Mouse (Mus musculus) MEL (cell line): ENCODE data around the gene Stx6. TPM values are rescaled to one million over a fixed set of nuclear protein-coding genes. Genes with fewer than 3 reads are reported as not detected.

Source experiments
- DNase-seq: peaks from one replicate; pipeline ENCODE4 v3.0.0; 2011; ENCODE audit warnings: low read depth, low spot score
- H3K27ac ChIP-seq: 2 replicates; pipeline ENCODE4 v1.5.1; 2012; ENCODE audit warnings: low read depth, mild to moderate bottlenecking, control low read depth, low read length, moderate library complexity; ENCODE audit not compliant: control insufficient read depth
- H3K27me3 ChIP-seq, 2 experiments: fragments of 150-350 bp in 1 of 2; sonication (generic) in 1 of 2; 2 replicates each; pipeline ENCODE4 v1.6.1; 2012; ENCODE audit warnings: low read length in 2 of 2, mild to moderate bottlenecking in 2 of 2, improper control_type of control experiment in 1 of 2, moderate library complexity in 1 of 2; ENCODE audit not compliant: insufficient read depth in 2 of 2, control insufficient read depth in 1 of 2
- H3K36me3 ChIP-seq, 2 experiments: 2 replicates each; pipeline ENCODE4 v1.6.1; 2012 to 2014; ENCODE audit warnings: low read length in 2 of 2, improper control_type of control experiment in 1 of 2, inconsistent platforms in 1 of 2, mild to moderate bottlenecking in 1 of 2; ENCODE audit not compliant: insufficient read depth in 2 of 2, control insufficient read depth in 1 of 2
- H3K4me1 ChIP-seq, 2 experiments: fragments of 150-350 bp in 1 of 2; sonication (generic) in 1 of 2; 2 replicates each; pipeline ENCODE4 v1.6.1; 2012; ENCODE audit warnings: low read length in 2 of 2, improper control_type of control experiment in 1 of 2, mild to moderate bottlenecking in 1 of 2; ENCODE audit not compliant: insufficient read depth in 2 of 2, control insufficient read depth in 1 of 2
- H3K4me3 ChIP-seq, 2 experiments: fragments of 150-350 bp in 1 of 2; sonication (generic) in 1 of 2; 2 replicates each; pipeline ENCODE4 v1.5.1; 2012; ENCODE audit warnings: low read depth in 2 of 2, low read length in 2 of 2, mild to moderate bottlenecking in 2 of 2, moderate library complexity in 2 of 2, control low read depth in 1 of 2, improper control_type of control experiment in 1 of 2; ENCODE audit not compliant: control insufficient read depth in 1 of 2, insufficient read depth in 1 of 2
- H3K79me2 ChIP-seq: 2 replicates; pipeline ENCODE4 v1.6.1; 2012; ENCODE audit warnings: mild to moderate bottlenecking, low read length, moderate library complexity; ENCODE audit not compliant: control insufficient read depth, poor library complexity, insufficient read depth
- H3K9ac ChIP-seq: 2 replicates; pipeline ENCODE4 v1.6.1; 2012; ENCODE audit warnings: low read depth, mild to moderate bottlenecking, control low read depth, low read length, moderate library complexity; ENCODE audit not compliant: control insufficient read depth, poor library complexity, severe bottlenecking
- H3K9me3 ChIP-seq: fragments of 150-350 bp; sonication (generic); replicated peaks from 2 replicates; pipeline ENCODE4 v1.6.1; 2012; ENCODE audit warnings: mild to moderate bottlenecking, low read length, improper control_type of control experiment, moderate library complexity; ENCODE audit not compliant: insufficient read depth
- CTCF ChIP-seq, 3 experiments: IDR thresholded peaks in 2 of 3; conservative IDR thresholded peaks in 1 of 3; 2 replicates each; pipeline ENCODE4 v1.5.1; 2011 to 2012; ENCODE audit warnings: low read length in 3 of 3, low read depth in 2 of 3, mild to moderate bottlenecking in 2 of 3, improper control_type of control experiment in 1 of 3, inconsistent platforms in 1 of 3, mixed read lengths in 1 of 3, moderate library complexity in 1 of 3; ENCODE audit not compliant: control insufficient read depth in 1 of 3, insufficient read depth in 1 of 3, poor library complexity in 1 of 3, severe bottlenecking in 1 of 3
- E2F4 ChIP-seq: IDR thresholded peaks from 2 replicates; pipeline ENCODE4 v1.6.1; 2011; ENCODE audit warnings: low read depth, low read length, improper control_type of control experiment, borderline replicate concordance
- ELF1 ChIP-seq: IDR thresholded peaks from 2 replicates; pipeline ENCODE4 v1.6.1; 2014; ENCODE audit warnings: low read depth, mild to moderate bottlenecking, inconsistent platforms, low read length, improper control_type of control experiment, moderate library complexity
- EP300 ChIP-seq, 2 experiments: IDR thresholded peaks; 2 replicates each; pipeline ENCODE4 v1.6.1; 2011; ENCODE audit warnings: improper control_type of control experiment in 2 of 2, low read length in 2 of 2, low read depth in 1 of 2, mild to moderate bottlenecking in 1 of 2
- ETS1 ChIP-seq: IDR thresholded peaks from 2 replicates; pipeline ENCODE4 v1.6.1; 2012; ENCODE audit warnings: low read depth, mild to moderate bottlenecking, inconsistent platforms, low read length, improper control_type of control experiment, moderate library complexity
- GATA1 ChIP-seq: IDR thresholded peaks from 2 replicates; pipeline ENCODE4 v1.6.1; 2011; ENCODE audit warnings: low read depth, low read length, improper control_type of control experiment
- HCFC1 ChIP-seq: IDR thresholded peaks from 2 replicates; pipeline ENCODE4 v1.6.1; 2012; ENCODE audit warnings: low read depth, mild to moderate bottlenecking, inconsistent platforms, low read length, improper control_type of control experiment, moderate library complexity
- MAZ ChIP-seq: IDR thresholded peaks from 2 replicates; pipeline ENCODE4 v1.6.1; 2012; ENCODE audit warnings: low read depth, mild to moderate bottlenecking, inconsistent platforms, low read length, improper control_type of control experiment
- MEF2A ChIP-seq: IDR thresholded peaks from 2 replicates; pipeline ENCODE4 v1.6.1; 2014; ENCODE audit warnings: low read depth, mild to moderate bottlenecking, inconsistent platforms, low read length, improper control_type of control experiment; ENCODE audit not compliant: poor library complexity, insufficient replicate concordance, severe bottlenecking; ENCODE audit errors: extremely low read depth
- MXI1 ChIP-seq: IDR thresholded peaks from 2 replicates; pipeline ENCODE4 v1.6.1; 2011; ENCODE audit warnings: mild to moderate bottlenecking, low read depth, low read length, improper control_type of control experiment
- MYB ChIP-seq: IDR thresholded peaks from 2 replicates; pipeline ENCODE4 v1.6.1; 2011; ENCODE audit warnings: mild to moderate bottlenecking, low read depth, low read length, improper control_type of control experiment
- MYC ChIP-seq: IDR thresholded peaks from 2 replicates; pipeline ENCODE4 v1.6.1; 2011; ENCODE audit warnings: low read depth, mild to moderate bottlenecking, low read length, improper control_type of control experiment, moderate library complexity
- NELFE ChIP-seq: IDR thresholded peaks from 2 replicates; pipeline ENCODE4 v1.6.1; 2011; ENCODE audit warnings: low read depth, low read length, improper control_type of control experiment
- POLR2AphosphoS2 ChIP-seq: IDR thresholded peaks from 2 replicates; pipeline ENCODE4 v1.6.1; 2011; ENCODE audit warnings: low read length, improper control_type of control experiment
- POLR2AphosphoS5 ChIP-seq: IDR thresholded peaks from 2 replicates; pipeline ENCODE4 v1.6.1; 2012; ENCODE audit warnings: low read depth, borderline replicate concordance, mild to moderate bottlenecking, inconsistent platforms, low read length, moderate library complexity, mixed read lengths
- RAD21 ChIP-seq: IDR thresholded peaks from 2 replicates; pipeline ENCODE4 v1.6.1; 2011; ENCODE audit warnings: mild to moderate bottlenecking, low read depth, low read length, improper control_type of control experiment
- RCOR1 ChIP-seq: IDR thresholded peaks from 2 replicates; pipeline ENCODE4 v1.6.1; 2012; ENCODE audit warnings: low read depth, mild to moderate bottlenecking, inconsistent platforms, low read length, improper control_type of control experiment
- SIN3A ChIP-seq: IDR thresholded peaks from 2 replicates; pipeline ENCODE4 v1.6.1; 2012; ENCODE audit warnings: low read length, improper control_type of control experiment, inconsistent platforms
- TBP ChIP-seq: IDR thresholded peaks from 2 replicates; pipeline ENCODE4 v1.8.0; 2011; ENCODE audit warnings: low read depth, low read length, improper control_type of control experiment
- TCF12 ChIP-seq: IDR thresholded peaks from 2 replicates; pipeline ENCODE4 v1.6.1; 2014; ENCODE audit warnings: low read depth, mild to moderate bottlenecking, inconsistent platforms, low read length, improper control_type of control experiment, moderate library complexity
- USF1 ChIP-seq: IDR thresholded peaks from 2 replicates; pipeline ENCODE4 v1.6.1; 2014; ENCODE audit warnings: low read depth, mild to moderate bottlenecking, inconsistent platforms, low read length, improper control_type of control experiment, moderate library complexity
- ZC3H11A ChIP-seq: IDR thresholded peaks from 2 replicates; pipeline ENCODE4 v1.6.1; 2012; ENCODE audit warnings: low read depth, mild to moderate bottlenecking, inconsistent platforms, low read length, improper control_type of control experiment
- ZKSCAN1 ChIP-seq: IDR thresholded peaks from 2 replicates; pipeline ENCODE4 v1.6.1; 2012; ENCODE audit warnings: low read depth, mild to moderate bottlenecking, inconsistent platforms, low read length, improper control_type of control experiment, moderate library complexity
- ZMIZ1 ChIP-seq: IDR thresholded peaks from 2 replicates; pipeline ENCODE4 v1.6.1; 2012; ENCODE audit warnings: low read depth, mild to moderate bottlenecking, inconsistent platforms, low read length, improper control_type of control experiment, moderate library complexity
- ZNF384 ChIP-seq: IDR thresholded peaks from 2 replicates; pipeline ENCODE4 v1.6.1; 2012; ENCODE audit warnings: low read depth, mild to moderate bottlenecking, inconsistent platforms, low read length, improper control_type of control experiment
- polyA plus RNA-seq, 2 experiments: library from polyadenylated mRNA; stranded (reverse) in 1 of 2; unstranded in 1 of 2; fragments of >175 nt in 1 of 2; fragments of >200 nt in 1 of 2; gene quantifications; 2 replicates each; pipeline versions ENCODE4 v1.2.1 to v1.2.4; 2012; ENCODE audit warnings: low replicate concordance in 2 of 2, low read depth in 1 of 2; ENCODE audit not compliant: insufficient read length in 2 of 2, insufficient read depth in 1 of 2, missing spikeins in 1 of 2
- total RNA-seq: library from RNA; depleted of rRNA; stranded (reverse); fragments of 300-350 nt; gene quantifications from 2 replicates; pipeline ENCODE4 v1.2.3, GENCODE M21; 2012

Gene Stx6
- total and polyA plus RNA-seq, 3 experiments = 18.1 to 38.4 TPM; not detected in 1

DNA sequence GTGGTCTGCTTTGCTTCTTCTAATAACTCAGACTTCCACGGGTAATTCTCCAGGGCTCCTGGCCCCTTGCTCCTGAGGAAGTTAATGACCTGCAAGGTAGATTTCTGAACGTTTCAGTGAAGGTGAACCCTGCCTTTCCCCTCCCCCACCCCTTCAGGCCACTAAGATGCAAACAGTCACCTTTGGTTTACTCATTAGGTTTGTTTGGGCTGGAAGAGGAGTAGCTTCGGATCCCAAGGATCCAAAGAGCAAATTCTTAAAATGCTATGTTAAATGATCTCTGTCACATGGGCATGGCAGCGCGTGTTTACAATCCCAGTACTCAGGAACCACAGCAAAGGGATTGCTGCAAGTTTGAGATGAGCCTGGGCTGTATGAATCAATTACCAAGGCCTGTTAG lies 88.9 kb downstream of the Stx6 start:
- no peaks in the 10 kb centered on the region for H3K9me3 ChIP-seq
- no peak overlapping the region for H3K27ac ChIP-seq
- no peaks in the 10 kb centered on the region for H3K27me3 ChIP-seq
- H3K79me2 ChIP-seq = no peaks in the 10 kb centered on the region
- no peak overlapping the region for H3K9ac ChIP-seq
- no peak for TF ChIP-seq MYC
- no peak for TF ChIP-seq TCF12
- TF ChIP-seq E2F4 = no peak
- TF ChIP-seq MEF2A = no peak
- TF ChIP-seq ZC3H11A = no peak
- no peak for TF ChIP-seq EP300 (IDR thresholded peaks at IDR 0.05; ENCODE audit: low read depth in 1 of 2, low read length in 2 of 2)
- TF ChIP-seq ELF1 = no peak
- TF ChIP-seq POLR2AphosphoS2 = no peak
- no peak for TF ChIP-seq POLR2AphosphoS5
- TF ChIP-seq MYB = no peak
- no peak for TF ChIP-seq CTCF (IDR thresholded peaks at IDR 0.05 in 2 of 3, conservative IDR thresholded peaks at IDR 0.05 in 1 of 3; ENCODE audit: control insufficient read depth in 1 of 3, insufficient read depth in 1 of 3, low read depth in 2 of 3, low read length in 3 of 3, poor library complexity in 1 of 3, severe bottlenecking in 1 of 3)
- TF ChIP-seq GATA1 = no peak
- no peak for DNase-seq
- H3K4me3 ChIP-seq = no peak overlapping the region
- H3K4me1 ChIP-seq = peaks cover 2 to 4% of the 10 kb centered on the region in 2 experiments
- H3K36me3 ChIP-seq = no peaks in the 10 kb centered on the region

GRCm38 (mm10) chr1:155248041-155248440 lies 89.5 kb downstream of the Stx6 start:
- DNase-seq = no peak
- no peaks in the 10 kb centered on the region for H3K27me3 ChIP-seq
- no peaks in the 10 kb centered on the region for H3K9me3 ChIP-seq
- H3K79me2 ChIP-seq = no peaks in the 10 kb centered on the region
- TF ChIP-seq RCOR1 (no peak), ZKSCAN1 (no peak)
- TF ChIP-seq, all 39 proteins: peak for 0
- no peak overlapping the region for H3K27ac ChIP-seq
- no peak overlapping the region for H3K4me3 ChIP-seq
- H3K9ac ChIP-seq = no peak overlapping the region
- 0 out of 4 replicates have a peak, but pooled peaks cover 0 to 3% of the 10 kb centered on the region in 2 experiments for H3K36me3 ChIP-seq
- H3K4me1 ChIP-seq = peaks cover 2 to 10% of the 10 kb centered on the region in 2 experiments

DNA sequence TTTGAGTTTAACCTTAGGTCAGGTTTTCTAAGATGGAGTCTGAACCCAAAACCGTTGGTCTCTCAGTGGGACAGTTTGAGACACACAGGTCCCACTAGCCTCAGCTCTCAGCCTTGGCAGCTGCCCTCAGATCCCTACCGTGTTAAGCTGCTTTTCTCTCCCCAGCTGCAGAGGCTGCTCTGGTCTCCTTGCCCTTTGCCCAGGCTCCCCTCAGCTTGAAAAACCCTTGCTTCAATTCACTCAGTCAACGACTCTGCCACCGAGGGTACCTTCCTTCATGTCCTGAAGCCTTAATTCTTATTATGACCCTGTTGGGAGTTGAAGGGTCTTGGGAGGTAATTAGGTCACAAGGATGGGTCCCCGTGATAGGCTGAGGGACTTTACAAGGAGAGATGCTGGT lies 91.4 kb downstream of the Stx6 start:
- TF ChIP-seq TBP = no peak
- no peak for TF ChIP-seq ZMIZ1
- TF ChIP-seq ETS1 = no peak
- TF ChIP-seq SIN3A = no peak
- TF ChIP-seq MXI1 = no peak
- no peak for TF ChIP-seq CTCF (IDR thresholded peaks at IDR 0.05 in 2 of 3, conservative IDR thresholded peaks at IDR 0.05 in 1 of 3; ENCODE audit: control insufficient read depth in 1 of 3, insufficient read depth in 1 of 3, low read depth in 2 of 3, low read length in 3 of 3, poor library complexity in 1 of 3, severe bottlenecking in 1 of 3)
- TF ChIP-seq POLR2AphosphoS2 = no peak
- TF ChIP-seq USF1 = no peak
- no peak for TF ChIP-seq TCF12
- TF ChIP-seq NELFE = no peak
- TF ChIP-seq POLR2AphosphoS5 = no peak
- no peak for TF ChIP-seq ZNF384
- no peak for TF ChIP-seq MYC
- TF ChIP-seq ZKSCAN1 = no peak
- TF ChIP-seq MYB = no peak
- no peak for TF ChIP-seq ZC3H11A
- TF ChIP-seq RAD21 = no peak
- no peak for TF ChIP-seq HCFC1
- TF ChIP-seq MAZ = no peak
- no peaks in the 10 kb centered on the region for H3K79me2 ChIP-seq
- no peaks in the 10 kb centered on the region for H3K27me3 ChIP-seq
- DNase-seq = no peak
- H3K36me3 ChIP-seq = 0 out of 4 replicates have a peak, but pooled peaks cover 0 to 3% of the 10 kb centered on the region in 2 experiments
- H3K9me3 ChIP-seq = no peaks in the 10 kb centered on the region
- no peak overlapping the region for H3K9ac ChIP-seq
- no peak overlapping the region for H3K27ac ChIP-seq
- peaks cover 2 to 14% of the 10 kb centered on the region in 2 experiments for H3K4me1 ChIP-seq
- no peak overlapping the region for H3K4me3 ChIP-seq
